Mouse (Mus musculus): ENCODE measurements around the gene Prss40.

DNA sequence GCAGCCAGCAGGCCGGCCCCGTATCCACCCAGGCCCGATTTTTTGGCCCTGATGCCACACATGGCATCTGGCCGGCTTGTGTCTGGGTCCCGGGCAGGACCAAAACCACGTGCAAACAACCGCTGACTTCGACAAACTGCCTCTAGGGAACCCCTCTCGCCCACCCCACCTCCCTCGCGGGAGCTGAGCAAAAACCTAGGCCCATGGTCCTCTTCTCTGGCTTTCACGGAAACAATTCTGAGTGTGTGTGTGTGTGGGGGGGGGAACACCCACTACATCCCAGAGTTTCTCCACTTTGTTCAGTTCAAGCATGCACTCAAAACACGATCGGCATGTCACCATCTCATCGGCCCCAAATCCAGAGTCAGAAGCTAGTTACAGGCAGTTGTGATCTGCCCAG, at the start of gene Prss40:
- TF ChIP-seq CTCF (IDR thresholded peaks at IDR 0.05; ENCODE audit: low read depth) (no peak), EP300 (IDR thresholded peaks at IDR 0.05; ENCODE audit: low read depth) (no peak)
